Mouse (Mus musculus): ENCODE measurements around the gene Specc1. TPM values are rescaled to one million over a fixed set of nuclear protein-coding genes. Genes with fewer than 3 reads are reported as not detected.

Gene Specc1
- polyA plus RNA-seq, 1 experiment from 2014 or later, result 16.5 TPM

DNA sequence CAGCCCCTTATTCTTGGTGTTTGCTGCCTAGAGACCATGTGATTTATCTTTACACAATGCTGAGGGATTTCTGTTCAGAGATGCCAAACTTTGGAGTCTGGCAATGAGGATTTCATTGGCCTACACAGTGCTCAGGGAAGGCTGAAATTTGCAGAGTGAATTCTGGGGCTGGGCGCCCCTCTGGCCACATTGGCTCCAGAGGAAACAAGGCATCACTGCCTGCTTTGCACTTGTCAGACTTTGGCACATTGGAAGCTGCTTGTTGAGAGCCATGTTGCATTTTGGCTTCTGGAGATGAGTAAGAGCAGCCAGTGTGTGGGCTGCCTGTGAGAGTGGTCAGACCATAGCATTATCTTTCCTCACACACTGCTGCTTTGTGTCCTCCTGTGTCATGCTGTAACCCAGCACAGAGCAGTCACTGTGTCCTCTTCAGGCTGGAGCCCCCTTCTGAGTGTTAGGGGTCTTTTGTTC, 149.9 kb downstream of the Specc1 start:
- Histone ChIP-seq H3K27me3 (ENCODE audit: low read depth, poor library complexity, severe bottlenecking) (no peaks in the 10 kb centered on the region), H3K4me1 (no peaks in the 10 kb centered on the region), H3K9me3 (replicated peaks) (no peaks in the 10 kb centered on the region), H3K27ac (no peak overlapping the region), H3K4me3 (no peak overlapping the region), H3K36me3 (no peaks in the 10 kb centered on the region)
- no peak for DNase-seq (ENCODE audit: low spot score)
- 77% methylated on average over 1 of the region's 1 CpGs for WGBS

DNA sequence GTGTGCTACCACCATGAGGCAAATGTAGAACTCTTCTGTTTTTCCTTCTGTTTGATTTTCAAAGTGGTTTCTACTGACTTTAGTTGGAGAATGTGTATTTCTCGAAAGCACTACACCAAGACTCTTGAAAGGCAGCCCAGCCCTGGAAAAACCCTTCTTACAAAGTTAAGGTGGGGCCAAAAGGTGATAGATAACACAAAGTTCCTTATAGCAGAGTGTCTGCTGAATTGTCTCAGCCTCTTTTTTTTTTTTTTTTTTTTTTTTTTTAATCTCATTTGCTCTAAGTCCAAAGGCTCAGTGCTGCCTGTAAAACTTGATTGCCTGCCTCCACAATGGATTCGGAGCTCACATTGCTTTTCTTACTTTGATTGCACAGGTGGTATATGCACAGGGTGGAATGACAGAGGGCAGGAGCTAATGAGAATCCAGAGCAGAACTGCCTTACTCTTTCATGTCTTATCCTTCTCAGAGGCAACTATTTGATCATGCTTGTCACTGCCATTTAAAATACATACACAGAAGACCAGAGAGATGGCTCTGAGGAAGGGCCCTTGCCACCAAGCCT, 150.8 kb downstream of the Specc1 start:
- no peaks in the 10 kb centered on the region for H3K9me3 ChIP-seq (replicated peaks)
- DNase-seq (ENCODE audit: low spot score), result no peak
- H3K4me3 ChIP-seq, result no peak overlapping the region
- 94% methylated on average over 2 of the region's 2 CpGs for WGBS
- no peak overlapping the region for H3K27ac ChIP-seq
- no peaks in the 10 kb centered on the region for H3K4me1 ChIP-seq
- no peaks in the 10 kb centered on the region for H3K36me3 ChIP-seq
- no peaks in the 10 kb centered on the region for H3K27me3 ChIP-seq (ENCODE audit: low read depth, poor library complexity, severe bottlenecking)

- 88% methylated on average over 9 of the region's 9 CpGs for WGBS
- Histone ChIP-seq H3K4me1 (no peaks in the 10 kb centered on the region), H3K4me3 (no peak overlapping the region), H3K9me3 (replicated peaks) (no peaks in the 10 kb centered on the region), H3K27ac (no peak overlapping the region), H3K27me3 (ENCODE audit: low read depth, poor library complexity, severe bottlenecking) (no peaks in the 10 kb centered on the region), H3K36me3 (peaks cover 21% of the 10 kb centered on the region)
- no peak for DNase-seq (ENCODE audit: low spot score)
Measured at GRCm38 (mm10) chr11:62118561-62118960, 162.0 kb downstream of the Specc1 start.

DNA sequence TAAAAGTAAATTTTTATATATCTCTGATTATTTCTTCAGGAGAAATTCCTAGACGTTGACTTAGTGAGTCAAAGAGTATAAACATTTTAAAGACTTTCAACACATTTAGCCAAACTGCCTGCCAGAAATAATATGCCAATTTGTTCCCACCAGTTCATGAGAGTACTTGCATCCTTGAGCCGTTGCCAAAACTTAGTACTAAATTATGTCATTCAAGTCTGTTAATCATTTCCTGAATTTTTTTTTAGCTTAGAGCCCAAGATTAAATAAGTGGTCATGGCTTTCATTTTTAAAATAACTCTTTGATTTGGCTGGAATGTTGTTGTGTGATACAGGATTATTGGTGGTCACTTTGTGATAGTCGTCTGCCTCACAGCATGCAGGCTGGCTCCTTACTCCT, 163.3 kb downstream of the Specc1 start:
- Histone ChIP-seq H3K9me3 (replicated peaks) (no peaks in the 10 kb centered on the region), H3K27ac (no peak overlapping the region), H3K27me3 (ENCODE audit: low read depth, poor library complexity, severe bottlenecking) (no peaks in the 10 kb centered on the region), H3K4me1 (no peaks in the 10 kb centered on the region), H3K4me3 (no peak overlapping the region), H3K36me3 (peaks cover 21% of the 10 kb centered on the region)
- DNase-seq (ENCODE audit: low spot score), result no peak
- 83% methylated on average over 3 of the region's 3 CpGs for WGBS

DNA sequence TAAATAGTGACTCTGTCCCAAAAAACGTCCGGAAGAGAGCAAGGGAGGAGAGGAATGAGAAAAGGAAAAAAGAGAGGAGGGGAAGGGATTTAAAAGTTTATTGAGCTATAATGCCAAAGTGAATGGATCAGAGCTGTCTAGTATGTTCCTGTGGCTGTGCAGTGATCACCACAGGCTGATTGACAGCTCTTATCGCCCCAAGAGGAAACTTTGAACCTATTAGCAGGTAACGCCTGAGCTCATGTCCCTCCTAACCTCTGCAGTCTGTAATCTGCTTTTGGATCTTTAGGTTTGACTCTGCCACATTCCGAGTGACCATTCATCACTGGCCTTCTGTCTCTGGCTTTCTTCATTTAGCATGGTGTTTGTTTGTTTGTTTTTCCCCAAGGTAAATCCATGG, 164.8 kb downstream of the Specc1 start:
- no peaks in the 10 kb centered on the region for H3K27me3 ChIP-seq (ENCODE audit: low read depth, poor library complexity, severe bottlenecking)
- H3K9me3 ChIP-seq (replicated peaks), result no peaks in the 10 kb centered on the region
- DNase-seq (ENCODE audit: low spot score), result no peak
- H3K36me3 ChIP-seq, result peaks cover 21% of the 10 kb centered on the region
- WGBS, result 79% methylated on average over 5 of the region's 5 CpGs
- no peak overlapping the region for H3K4me3 ChIP-seq
- no peaks in the 10 kb centered on the region for H3K4me1 ChIP-seq
- H3K27ac ChIP-seq, result no peak overlapping the region

GRCm38 (mm10) chr11:62127692-62128091, 171.1 kb downstream of the Specc1 start:
- H3K27ac ChIP-seq, result no peak overlapping the region
- peaks cover 12% of the 10 kb centered on the region for H3K36me3 ChIP-seq
- 39% methylated on average over 3 of the region's 3 CpGs for WGBS
- H3K4me3 ChIP-seq, result no peak overlapping the region
- no peaks in the 10 kb centered on the region for H3K9me3 ChIP-seq (replicated peaks)
- DNase-seq (ENCODE audit: low spot score), result peak; percentile 91
- no peaks in the 10 kb centered on the region for H3K27me3 ChIP-seq (ENCODE audit: low read depth, poor library complexity, severe bottlenecking)
- no peaks in the 10 kb centered on the region for H3K4me1 ChIP-seq

DNA sequence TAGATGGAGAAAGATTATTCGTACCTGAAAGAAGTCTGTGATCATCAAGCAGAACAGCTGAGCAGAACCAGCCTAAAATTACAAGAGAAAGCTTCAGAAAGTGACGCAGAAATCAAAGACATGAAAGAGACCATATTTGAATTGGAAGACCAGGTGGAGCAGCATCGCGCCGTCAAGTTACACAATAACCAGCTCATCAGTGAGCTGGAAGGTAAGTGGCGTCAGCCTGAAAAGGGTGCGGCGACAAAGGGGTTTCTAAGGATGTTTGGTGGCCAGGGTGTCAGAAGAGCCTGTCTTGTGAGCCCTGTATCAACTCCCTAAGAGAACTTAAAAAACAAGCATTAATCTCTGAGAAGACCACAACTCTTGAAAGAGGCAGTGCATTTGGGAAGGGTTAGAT, 171.6 kb downstream of the Specc1 start:
- Histone ChIP-seq H3K4me3 (no peak overlapping the region), H3K9me3 (replicated peaks) (no peaks in the 10 kb centered on the region), H3K27me3 (ENCODE audit: low read depth, poor library complexity, severe bottlenecking) (no peaks in the 10 kb centered on the region), H3K4me1 (no peaks in the 10 kb centered on the region), H3K36me3 (peaks cover 17% of the 10 kb centered on the region), H3K27ac (no peak overlapping the region)
- WGBS, result 82% methylated on average over 8 of the region's 8 CpGs
- no peak for DNase-seq (ENCODE audit: low spot score)

- no peak overlapping the region for H3K27ac ChIP-seq
- no peaks in the 10 kb centered on the region for H3K9me3 ChIP-seq (replicated peaks)
- no peaks in the 10 kb centered on the region for H3K4me1 ChIP-seq
- peaks cover 17% of the 10 kb centered on the region for H3K36me3 ChIP-seq
- DNase-seq (ENCODE audit: low spot score), result no peak
- no peak overlapping the region for H3K4me3 ChIP-seq
- 78% methylated on average over 3 of the region's 3 CpGs for WGBS
- no peaks in the 10 kb centered on the region for H3K27me3 ChIP-seq (ENCODE audit: low read depth, poor library complexity, severe bottlenecking)
Measured at GRCm38 (mm10) chr11:62130191-62130590, 173.6 kb downstream of the Specc1 start.

DNA sequence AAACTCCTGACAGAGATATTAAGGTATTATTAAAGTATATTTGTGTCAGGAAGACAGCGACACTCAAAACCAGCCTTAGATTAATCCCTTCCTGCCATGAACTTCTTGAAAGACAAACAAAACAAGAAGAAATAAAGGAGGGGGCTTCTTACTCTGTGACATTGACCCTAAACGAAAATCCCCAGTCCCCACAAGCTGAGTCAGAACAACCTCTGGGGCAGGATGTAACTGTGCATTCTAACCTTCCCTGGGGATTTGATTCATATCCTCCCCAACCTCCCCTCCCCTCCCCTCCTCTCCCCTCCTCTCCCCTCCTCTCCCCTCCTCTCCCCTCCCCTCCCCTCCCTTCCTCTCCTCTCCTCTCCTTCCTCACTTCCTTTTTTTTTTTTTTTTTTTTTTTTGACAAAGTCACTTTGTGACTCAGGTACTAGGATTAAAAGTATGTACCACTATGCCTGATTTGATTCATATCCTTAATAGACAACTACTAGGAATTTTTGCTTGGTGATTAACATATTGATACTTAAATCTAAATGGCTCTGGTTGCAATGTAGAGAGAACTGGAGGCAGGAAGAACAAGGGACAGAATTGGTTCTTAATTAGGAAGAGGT, 174.2 kb downstream of the Specc1 start:
- Histone ChIP-seq H3K4me1 (no peaks in the 10 kb centered on the region), H3K36me3 (peaks cover 17% of the 10 kb centered on the region), H3K4me3 (no peak overlapping the region), H3K27ac (no peak overlapping the region), H3K9me3 (replicated peaks) (no peaks in the 10 kb centered on the region), H3K27me3 (ENCODE audit: low read depth, poor library complexity, severe bottlenecking) (no peaks in the 10 kb centered on the region)
- WGBS, result 74% methylated on average over 2 of the region's 2 CpGs
- no peak for DNase-seq (ENCODE audit: low spot score)

DNA sequence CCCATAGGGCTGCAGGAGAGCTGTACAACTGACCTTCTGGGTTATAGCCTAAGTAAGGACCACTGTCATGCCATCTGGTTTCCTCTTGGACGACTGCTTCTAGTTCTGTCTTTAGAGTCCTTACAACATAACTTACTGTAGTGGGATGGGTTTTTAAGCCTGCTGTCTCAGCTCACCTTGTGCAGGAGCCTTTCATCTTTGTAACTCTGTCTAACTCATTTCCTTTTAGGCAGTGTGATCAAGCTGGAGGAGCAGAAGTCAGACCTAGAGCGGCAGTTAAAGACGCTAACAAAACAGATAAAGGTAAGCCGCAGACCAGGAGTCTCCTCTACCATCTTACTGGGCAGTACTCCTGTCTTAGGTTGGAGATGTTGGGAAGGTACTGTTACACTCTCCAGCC, 175.0 kb downstream of the Specc1 start:
- Histone ChIP-seq H3K27me3 (ENCODE audit: low read depth, poor library complexity, severe bottlenecking) (no peaks in the 10 kb centered on the region), H3K36me3 (peaks cover 17% of the 10 kb centered on the region), H3K9me3 (replicated peaks) (no peaks in the 10 kb centered on the region), H3K4me3 (no peak overlapping the region), H3K27ac (no peak overlapping the region), H3K4me1 (no peaks in the 10 kb centered on the region)
- 83% methylated on average over 4 of the region's 4 CpGs for WGBS
- no peak for DNase-seq (ENCODE audit: low spot score)

DNA sequence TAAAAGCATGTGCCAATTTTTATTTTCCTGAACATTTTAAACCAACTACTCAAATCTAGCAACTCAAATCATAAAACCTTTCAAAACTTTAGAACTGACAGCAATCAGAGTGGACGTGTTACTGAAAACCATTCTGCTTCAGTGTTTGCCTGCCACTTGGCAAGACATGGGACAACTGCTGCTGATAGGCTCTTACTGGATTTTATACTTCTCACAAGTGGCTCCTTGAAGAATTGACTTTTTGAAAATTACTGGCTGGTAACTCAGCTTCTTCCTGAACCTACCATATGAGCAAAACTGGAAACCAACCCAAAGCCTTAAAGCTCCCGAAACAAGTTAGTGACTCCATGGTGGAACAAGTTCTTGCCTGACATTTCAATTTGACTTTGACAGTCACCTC, 177.6 kb downstream of the Specc1 start:
- H3K4me1 ChIP-seq, result no peaks in the 10 kb centered on the region
- H3K27ac ChIP-seq, result no peak overlapping the region
- H3K9me3 ChIP-seq (replicated peaks), result no peaks in the 10 kb centered on the region
- H3K27me3 ChIP-seq (ENCODE audit: low read depth, poor library complexity, severe bottlenecking), result no peaks in the 10 kb centered on the region
- WGBS, result 91% methylated on average over 2 of the region's 2 CpGs
- H3K36me3 ChIP-seq, result peaks cover 12% of the 10 kb centered on the region
- no peak overlapping the region for H3K4me3 ChIP-seq
- no peak for DNase-seq (ENCODE audit: low spot score)

GRCm38 (mm10) chr11:62145216-62146110, 188.9 kb downstream of the Specc1 start:
- WGBS, result 92% methylated on average over 7 of the region's 7 CpGs
- no peak for DNase-seq (ENCODE audit: low spot score)
- no peak overlapping the region for H3K27ac ChIP-seq

DNA sequence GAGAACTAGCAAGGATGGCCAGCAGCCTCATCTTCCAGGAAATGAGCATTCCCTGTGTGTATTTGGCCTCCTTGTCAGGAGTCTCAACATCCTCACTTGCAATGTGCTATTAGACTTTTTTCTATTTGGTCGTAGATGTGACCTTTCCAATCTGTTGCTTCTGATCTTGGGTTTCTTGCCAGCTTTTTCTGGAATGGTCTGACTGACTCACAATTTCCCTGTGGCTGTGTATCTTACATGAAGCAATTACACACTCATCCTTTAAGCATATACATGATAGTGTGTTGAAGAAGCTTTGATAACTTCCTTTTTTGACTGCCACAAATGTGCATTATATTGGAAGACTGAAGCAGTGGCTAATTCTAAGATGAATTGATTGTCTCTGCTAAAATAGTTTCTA, 190.1 kb downstream of the Specc1 start:
- DNase-seq (ENCODE audit: low spot score), result no peak
- Histone ChIP-seq H3K27me3 (ENCODE audit: low read depth, poor library complexity, severe bottlenecking) (no peaks in the 10 kb centered on the region), H3K4me3 (no peak overlapping the region), H3K4me1 (no peaks in the 10 kb centered on the region), H3K27ac (no peak overlapping the region), H3K9me3 (replicated peaks) (no peaks in the 10 kb centered on the region), H3K36me3 (peaks cover 25% of the 10 kb centered on the region)
- WGBS, result 92% methylated on average over 1 of the region's 1 CpGs

More at GRCm38 (mm10) chr11:62145216-62146110, 188.9 kb downstream of the Specc1 start:
- Histone ChIP-seq H3K36me3 (peaks cover 25% of the 10 kb centered on the region), H3K9me3 (replicated peaks) (no peaks in the 10 kb centered on the region), H3K4me1 (no peaks in the 10 kb centered on the region), H3K27me3 (ENCODE audit: low read depth, poor library complexity, severe bottlenecking) (no peaks in the 10 kb centered on the region), H3K4me3 (no peak overlapping the region)

Measured in limb, embryonic 10.5 days (tissue).